Mouse (Mus musculus) lung, postnatal 0 days (tissue): Measurements from ENCODE around the gene Phgdh. TPM values are rescaled to one million over a fixed set of nuclear protein-coding genes. Genes with fewer than 3 reads are reported as not detected.
A peak's percentile ranks its signal among the peaks of the same experiment; 100 is the strongest.

Experiments used
- ATAC-seq: fragments of 200-750 bp; cut with Nextera tagmentation; 2 replicates; pipeline ENCODE4 v1.8.0; 2017; ENCODE audit warnings: moderate library complexity
- DNase-seq: peaks from one replicate; pipeline ENCODE4 v3.0.0-alpha.2; 2016; ENCODE audit warnings: low spot score
- H3K27ac ChIP-seq: fragments of 300-500 bp; sonication (generic); 2 replicates; pipeline ENCODE4 v1.5.1; 2014; ENCODE audit warnings: antibody characterized with exemption, mild to moderate bottlenecking, low read length, mixed read lengths
- H3K27me3 ChIP-seq: fragments of 300-500 bp; sonication (generic); replicated peaks from 2 replicates; pipeline ENCODE4 v1.6.1; 2014; ENCODE audit warnings: low read length, mixed read lengths; ENCODE audit not compliant: insufficient read depth
- H3K36me3 ChIP-seq: fragments of 300-500 bp; sonication (generic); 2 replicates; pipeline ENCODE4 v1.6.1; 2014; ENCODE audit warnings: low read length, mixed read lengths; ENCODE audit not compliant: insufficient read depth
- H3K4me1 ChIP-seq: fragments of 300-500 bp; sonication (generic); 2 replicates; pipeline ENCODE4 v1.6.1; 2014; ENCODE audit warnings: antibody characterized with exemption, low read depth, low read length, mixed read lengths; ENCODE audit not compliant: insufficient read depth
- H3K4me2 ChIP-seq: fragments of 300-500 bp; sonication (generic); replicated peaks from 2 replicates; pipeline ENCODE4 v1.6.1; 2014; ENCODE audit warnings: low read depth, mild to moderate bottlenecking, low read length, moderate library complexity, mixed read lengths
- H3K4me3 ChIP-seq: fragments of 300-500 bp; sonication (generic); 2 replicates; pipeline ENCODE4 v1.5.1; 2014; ENCODE audit warnings: low read depth, low read length
- H3K9ac ChIP-seq: fragments of 300-500 bp; sonication (generic); replicated peaks from 2 replicates; pipeline ENCODE4 v1.6.1; 2014; ENCODE audit warnings: low read depth, mild to moderate bottlenecking
- H3K9me3 ChIP-seq: fragments of 300-500 bp; sonication (generic); 2 replicates; pipeline ENCODE4 v1.6.1; 2016; ENCODE audit warnings: low read length, mixed read lengths
- CTCF ChIP-seq: IDR thresholded peaks from 2 replicates; pipeline ENCODE4 v1.5.1; 2016; ENCODE audit warnings: antibody characterized with exemption, mild to moderate bottlenecking
- EP300 ChIP-seq: IDR thresholded peaks from 2 replicates; pipeline ENCODE4 v1.6.1; 2016; ENCODE audit warnings: antibody characterized with exemption, mild to moderate bottlenecking, control low read depth
- WGBS: fragments of 180-500 bp; shearing (Covaris S2); extraction: QIAGEN DNeasy Blood & Tissue Kit; methylation state at CpG from one replicate; pipeline ENCODE4 v1.1.7; 2014; 5-methylcytosine and 5-hydroxymethylcytosine counted together
- polyA plus RNA-seq: library from polyadenylated mRNA; unstranded; fragments of >200 nt; fragmentation: Nextera tagmentation; extraction: Ambion mirVana; gene quantifications from 2 replicates; pipeline ENCODE4 v1.2.1, GENCODE M21; 2015

The Phgdh gene
- polyA plus RNA-seq, 1 experiment from 2014 or later = 12.1 TPM

DNA sequence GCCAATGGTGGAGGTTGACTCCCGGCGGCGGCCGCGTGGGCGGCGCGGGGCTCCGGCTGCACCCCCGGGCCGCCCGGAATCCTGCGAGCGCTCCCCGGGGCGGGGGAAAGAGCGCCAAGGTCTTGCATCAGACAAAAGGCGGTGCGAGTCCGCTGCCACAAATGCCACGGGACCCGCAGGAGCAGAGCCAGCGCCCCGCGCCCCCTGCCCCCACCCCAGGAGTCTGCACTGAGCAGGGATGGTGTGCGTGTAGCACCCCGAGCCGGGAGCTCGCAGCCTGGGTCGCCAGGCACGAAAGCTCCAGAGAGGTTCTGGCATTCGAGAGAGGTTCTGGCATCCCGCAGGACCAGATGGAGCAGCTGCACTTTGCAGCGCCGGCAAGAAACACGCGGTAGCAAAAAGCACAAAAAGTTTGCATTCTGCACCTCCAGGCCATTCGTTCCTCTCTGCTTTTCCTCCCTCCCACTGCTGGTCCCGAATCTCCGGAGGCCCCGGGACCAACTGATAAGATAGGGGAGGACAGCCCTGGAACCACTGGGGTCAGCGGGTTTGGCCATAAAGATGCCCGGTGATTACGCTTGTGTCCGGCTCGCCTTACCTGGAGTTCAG lies 589 bp downstream of the Phgdh start:
- under 1% methylated on average over 42 of the region's 46 CpGs for WGBS
- Histone ChIP-seq H3K27me3 (no peaks in the 10 kb centered on the region), H3K4me2 (peak overlapping the region; percentile 96), H3K36me3 (no peaks in the 10 kb centered on the region), H3K9me3 (no peaks in the 10 kb centered on the region), H3K27ac (no peak overlapping the region), H3K9ac (no peak overlapping the region), H3K4me3 (peak overlapping the region; percentile 44), H3K4me1 (peaks cover 8% of the 10 kb centered on the region; the same call in 1 of the 2 replicates)
- TF ChIP-seq EP300 (no peak), CTCF (no peak)
- peak; percentile 31 for DNase-seq
- peak; percentile 59 for ATAC-seq

DNA sequence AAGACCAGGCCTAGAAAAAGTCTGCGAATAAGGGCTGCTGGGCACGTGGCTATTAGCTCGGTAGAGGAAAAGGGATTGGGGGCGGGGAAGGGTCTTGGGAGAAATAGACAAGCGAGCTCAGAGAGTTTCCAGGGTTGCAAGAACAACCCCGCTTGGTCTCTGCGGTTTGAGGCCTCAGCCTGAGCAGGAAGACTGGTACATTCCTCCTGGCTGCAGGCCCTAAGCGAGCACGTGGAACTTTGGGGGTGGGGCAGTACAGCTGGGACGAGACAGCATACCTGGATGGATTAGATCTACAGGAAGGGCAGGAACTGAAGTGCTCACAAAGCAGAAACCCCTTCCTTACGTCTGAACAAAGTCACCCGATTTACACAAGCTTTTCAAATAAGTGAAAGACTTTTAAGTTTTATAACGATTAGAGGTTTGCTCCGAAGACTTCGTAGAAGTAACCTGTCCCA lies 1.2 kb downstream of the Phgdh start:
- H3K27me3 ChIP-seq = no peaks in the 10 kb centered on the region
- H3K4me3 ChIP-seq = peak overlapping the region; percentile 44
- 6% methylated on average over 15 of the region's 15 CpGs for WGBS
- H3K27ac ChIP-seq = no peak overlapping the region
- DNase-seq (peak; percentile 35), ATAC-seq (peak; percentile 61; the same call in 1 of the 2 replicates)
- H3K4me2 ChIP-seq = peak overlapping the region; percentile 96
- H3K9me3 ChIP-seq = no peaks in the 10 kb centered on the region
- H3K4me1 ChIP-seq = peaks cover 8% of the 10 kb centered on the region; the same call in 1 of the 2 replicates
- no peak for TF ChIP-seq EP300
- H3K9ac ChIP-seq = no peak overlapping the region
- H3K36me3 ChIP-seq = no peaks in the 10 kb centered on the region

DNA sequence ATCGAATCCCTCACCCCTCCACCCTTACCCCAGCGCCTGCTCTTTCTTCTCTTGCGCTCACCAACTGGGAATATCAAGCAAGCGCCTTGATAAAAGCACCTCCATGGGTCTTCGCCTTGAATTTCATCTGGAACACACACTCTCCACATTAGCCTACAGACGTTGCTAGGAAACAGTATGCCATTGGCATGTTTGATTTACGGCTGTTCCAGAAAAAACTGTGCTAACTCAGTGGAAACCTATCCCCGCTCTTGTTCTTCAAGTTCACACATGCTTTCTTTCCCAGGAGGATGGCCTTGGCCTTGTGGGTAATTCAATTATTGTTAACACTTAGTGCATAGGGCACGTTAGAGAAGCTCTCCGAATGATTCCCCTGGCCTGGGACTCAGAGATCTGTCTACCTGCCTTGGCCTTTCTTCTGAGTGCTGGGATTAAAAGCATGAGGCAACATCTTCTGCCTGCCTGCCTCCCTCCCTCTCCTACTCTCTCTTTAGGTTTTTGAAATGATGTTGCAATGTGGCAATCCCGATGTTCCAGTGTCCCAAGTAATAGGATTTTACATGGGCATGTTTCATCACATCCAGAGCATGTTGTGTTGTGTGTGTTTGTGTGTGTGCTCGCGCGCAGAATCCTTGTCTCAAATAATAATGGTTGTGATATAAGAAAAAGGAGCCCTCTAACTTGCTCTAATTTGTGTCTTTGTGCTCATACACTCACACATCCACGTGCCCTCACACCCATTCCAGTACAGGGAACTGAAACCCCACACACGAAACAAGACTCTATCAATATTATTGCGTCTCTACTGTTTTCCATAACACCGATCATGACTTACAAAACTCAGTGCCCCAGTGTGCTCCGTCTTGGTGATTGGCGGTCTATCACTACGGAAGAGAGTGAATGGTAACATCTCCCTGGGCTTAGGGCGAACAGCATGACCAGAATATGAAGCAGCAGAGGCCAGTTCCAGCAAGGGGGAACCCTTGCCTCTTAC lies 2.8 kb downstream of the Phgdh start:
- WGBS = 76% methylated on average over 22 of the region's 22 CpGs
- Histone ChIP-seq H3K4me1 (peaks cover 8% of the 10 kb centered on the region; the same call in 1 of the 2 replicates), H3K4me2 (no peak overlapping the region), H3K9ac (no peak overlapping the region), H3K36me3 (no peaks in the 10 kb centered on the region), H3K4me3 (no peak overlapping the region), H3K27me3 (no peaks in the 10 kb centered on the region), H3K27ac (no peak overlapping the region), H3K9me3 (no peaks in the 10 kb centered on the region)
- ATAC-seq (no peak), DNase-seq (peak; percentile 32)
- no peak for TF ChIP-seq EP300
- TF ChIP-seq CTCF = no peak

DNA sequence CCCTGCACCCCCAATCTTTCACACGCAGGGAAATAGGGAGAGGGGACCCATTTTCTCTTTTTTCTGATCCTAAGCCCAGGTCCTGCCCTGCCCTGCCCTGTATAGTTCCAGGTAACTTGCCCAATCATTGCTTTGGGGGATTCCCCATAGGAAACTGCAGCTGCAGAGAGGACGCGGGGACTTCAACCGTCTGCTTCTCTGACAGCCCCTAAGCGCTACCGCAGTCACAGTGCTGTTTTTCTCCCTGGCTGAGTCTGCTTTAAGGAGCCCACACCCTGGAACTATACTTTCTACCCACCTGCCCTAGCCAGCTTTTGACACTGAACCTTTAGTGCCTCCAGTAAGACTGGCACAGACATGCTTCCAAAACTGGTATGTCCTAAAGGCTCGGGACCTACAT lies 3.9 kb downstream of the Phgdh start:
- H3K27me3 ChIP-seq = no peaks in the 10 kb centered on the region
- 75% methylated on average over 7 of the region's 7 CpGs for WGBS
- no peak overlapping the region for H3K4me2 ChIP-seq
- H3K4me1 ChIP-seq = peaks cover 8% of the 10 kb centered on the region; the same call in 1 of the 2 replicates
- ATAC-seq (no peak), DNase-seq (no peak)
- H3K4me3 ChIP-seq = no peak overlapping the region
- no peak for TF ChIP-seq CTCF
- TF ChIP-seq EP300 = no peak
- H3K36me3 ChIP-seq = no peaks in the 10 kb centered on the region
- no peak overlapping the region for H3K9ac ChIP-seq
- H3K9me3 ChIP-seq = no peaks in the 10 kb centered on the region
- no peak overlapping the region for H3K27ac ChIP-seq

DNA sequence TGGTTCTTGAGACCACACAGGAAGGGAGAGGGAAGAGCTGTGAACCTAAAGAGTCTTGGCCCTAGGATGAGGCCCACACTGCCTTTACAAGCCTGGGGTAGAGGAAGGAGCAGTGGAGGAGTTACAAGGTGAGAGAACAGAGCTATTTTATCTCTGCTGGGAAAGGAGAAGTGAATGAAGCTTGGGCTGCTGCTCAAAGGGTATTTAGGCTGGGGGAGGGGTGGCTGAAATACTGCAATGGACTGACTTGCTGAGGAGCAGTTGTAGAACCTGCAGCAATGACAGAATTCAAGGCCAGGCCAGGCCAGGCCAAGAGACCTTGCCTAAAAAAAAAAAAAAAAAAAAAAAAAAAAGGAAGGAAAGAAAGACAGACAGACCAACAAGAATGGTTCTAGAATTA lies 4.5 kb downstream of the Phgdh start:
- H3K4me3 ChIP-seq = no peak overlapping the region
- no peaks in the 10 kb centered on the region for H3K9me3 ChIP-seq
- no peak overlapping the region for H3K4me2 ChIP-seq
- H3K36me3 ChIP-seq = no peaks in the 10 kb centered on the region
- no peak overlapping the region for H3K9ac ChIP-seq
- H3K27me3 ChIP-seq = no peaks in the 10 kb centered on the region
- TF ChIP-seq CTCF (no peak), EP300 (no peak)
- no peak for DNase-seq
- H3K27ac ChIP-seq = no peak overlapping the region
- no peak for ATAC-seq
- peaks cover 8% of the 10 kb centered on the region; the same call in 1 of the 2 replicates for H3K4me1 ChIP-seq

DNA sequence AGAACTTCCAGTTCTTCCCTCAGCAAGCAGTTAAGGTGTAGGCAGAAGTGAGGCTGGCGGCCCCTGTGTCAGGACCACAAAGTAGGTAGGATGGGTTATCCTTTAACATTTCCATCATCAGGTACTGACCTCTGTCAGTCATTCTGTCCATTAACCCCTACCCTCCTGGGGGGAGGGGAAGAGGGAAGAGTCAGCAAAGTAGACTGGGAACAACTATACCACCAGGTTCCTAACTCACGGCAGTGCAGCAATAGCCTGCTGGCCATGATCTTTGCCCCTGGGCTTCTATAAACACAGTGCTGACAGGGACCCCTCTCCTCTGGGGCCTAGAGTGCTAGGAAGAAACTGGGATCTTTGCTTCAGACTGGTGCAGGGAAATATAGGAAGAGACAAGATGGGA lies 5.8 kb downstream of the Phgdh start:
- H3K9ac ChIP-seq = no peak overlapping the region
- no peaks in the 10 kb centered on the region for H3K36me3 ChIP-seq
- no peak overlapping the region for H3K4me2 ChIP-seq
- no peak overlapping the region for H3K27ac ChIP-seq
- H3K4me1 ChIP-seq = peaks cover 6% of the 10 kb centered on the region; the same call in 1 of the 2 replicates
- no peak overlapping the region for H3K4me3 ChIP-seq
- ATAC-seq = no peak
- H3K27me3 ChIP-seq = no peaks in the 10 kb centered on the region
- TF ChIP-seq EP300 (no peak), CTCF (no peak)
- no peak for DNase-seq
- WGBS = 85% methylated on average over 2 of the region's 2 CpGs
- no peaks in the 10 kb centered on the region for H3K9me3 ChIP-seq
